Mouse (Mus musculus) forelimb bud, embryonic 11.5 days (tissue): ENCODE measurements around the gene Tex12.
A peak's percentile ranks its signal among the peaks of the same experiment; 100 is the strongest.

Experiments used
- DNase-seq: peaks from one replicate; pipeline ENCODE4 v3.0.0-alpha.2; 2012; ENCODE audit warnings: low read depth, low spot score

Gene Tex12

DNA sequence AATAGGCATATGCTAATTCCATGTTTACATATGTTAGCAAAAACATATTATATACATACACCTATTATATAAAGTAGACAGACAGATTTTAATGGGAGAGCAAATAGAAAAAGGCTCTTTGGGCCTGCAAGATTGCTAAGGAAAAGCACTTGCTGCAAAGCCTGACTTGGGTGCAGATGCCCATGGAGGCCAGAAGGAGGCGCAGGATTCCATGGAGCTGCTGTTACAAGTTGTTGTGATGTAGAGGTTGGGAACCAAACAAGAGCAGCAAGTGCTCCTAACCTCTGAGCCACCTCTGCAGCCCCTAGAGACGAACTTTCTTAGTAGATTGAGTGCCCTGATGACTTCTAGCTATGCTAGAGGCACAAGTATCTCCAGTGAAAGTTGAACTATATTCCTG lies 42.3 kb downstream of the Tex12 start:
- peak; percentile 24 for DNase-seq

DNA sequence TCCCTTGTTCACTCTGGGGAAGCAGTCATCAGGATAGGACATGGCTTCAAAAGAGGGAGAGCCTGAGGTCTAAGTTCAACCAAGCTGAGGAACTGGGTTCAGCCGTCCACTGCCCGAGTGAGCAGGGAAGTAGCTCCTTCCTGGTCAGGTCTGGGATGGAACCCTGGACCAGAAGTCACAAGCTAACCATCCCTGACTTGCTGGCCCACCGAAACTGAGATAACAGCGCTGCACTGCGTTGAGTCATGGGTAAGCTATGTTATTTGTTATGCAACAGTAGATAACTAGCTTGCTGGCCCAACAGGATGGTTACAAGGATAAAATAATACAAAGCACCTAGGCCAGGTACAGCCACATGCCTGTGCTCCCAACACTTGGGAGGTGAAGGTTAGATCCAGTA lies 45.7 kb downstream of the Tex12 start:
- DNase-seq = no peak

DNA sequence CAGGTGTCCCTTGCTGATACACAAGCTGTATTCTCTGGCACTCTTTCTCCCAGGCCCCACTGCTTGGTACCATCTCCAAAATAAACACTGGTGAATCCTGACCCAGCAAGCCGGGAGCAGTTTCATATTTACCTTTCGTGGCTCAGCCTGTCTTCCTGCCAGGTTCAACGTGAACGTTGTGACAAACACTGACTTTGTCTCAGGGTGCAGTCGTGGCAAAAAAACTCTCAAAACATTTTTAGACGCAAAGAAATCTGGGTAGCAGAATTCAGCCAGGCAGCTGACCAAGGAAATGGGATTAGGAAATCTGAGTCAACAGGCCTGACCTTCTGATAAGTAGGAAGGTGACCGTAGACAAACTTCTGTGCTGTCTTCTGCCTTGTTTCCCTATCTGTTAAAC lies 53.6 kb downstream of the Tex12 start:
- no peak for DNase-seq
